Mouse (Mus musculus) adrenal gland (tissue): ENCODE results near the gene Bin2.

ENCODE experiments used
- intact Hi-C: fragments of 180-260 bp; cut with DNase I; formaldehyde crosslinking; loops from one replicate; pipeline ENCODE4 v1.15.1; 2025
- long read RNA-seq, 2 experiments: library from polyadenylated mRNA; unstranded; transcript quantifications; one replicate each; pipeline ENCODE4 v2.0.0; 2020; ENCODE audit warnings: borderline replicate concordance in 1 of 2; ENCODE audit not compliant: insufficient replicate concordance in 1 of 2

Gene Bin2
- long read RNA-seq, experiment 1, partial matches to known transcripts: 0 of 2 reads
- long read RNA-seq, experiment 1, other reads (novel, unspliced or antisense): 0 of 2 reads
- long read RNA-seq, experiment 2, partial matches to known transcripts: 2 of 3 reads
- long read RNA-seq, experiment 2, other reads (novel, unspliced or antisense): 0 of 3 reads

DNA sequence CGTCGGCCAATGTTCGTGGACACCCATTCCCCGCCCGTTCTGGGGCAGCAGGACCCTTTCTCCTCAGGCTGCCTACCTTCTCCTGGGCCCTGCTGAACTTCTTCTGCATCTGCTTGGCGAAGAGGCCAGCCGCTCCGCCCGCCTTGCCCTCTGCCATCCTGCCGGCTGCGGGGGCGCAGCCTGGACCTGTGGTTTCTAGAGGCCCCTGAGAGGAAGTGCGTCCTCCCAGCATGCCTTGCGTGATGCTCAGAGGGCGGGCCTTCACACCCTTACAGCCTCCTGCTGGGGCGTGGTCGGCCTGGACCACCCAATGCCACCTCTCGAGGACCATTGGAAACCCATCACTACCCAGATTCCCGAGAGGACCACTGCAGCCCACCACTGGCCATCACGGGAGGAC is at the start of gene Bin2:
Bin2 (minus strand) TSS at position 217 of the 400 bp plus-strand sequence.
- intact Hi-C loops: no loop called here

DNA sequence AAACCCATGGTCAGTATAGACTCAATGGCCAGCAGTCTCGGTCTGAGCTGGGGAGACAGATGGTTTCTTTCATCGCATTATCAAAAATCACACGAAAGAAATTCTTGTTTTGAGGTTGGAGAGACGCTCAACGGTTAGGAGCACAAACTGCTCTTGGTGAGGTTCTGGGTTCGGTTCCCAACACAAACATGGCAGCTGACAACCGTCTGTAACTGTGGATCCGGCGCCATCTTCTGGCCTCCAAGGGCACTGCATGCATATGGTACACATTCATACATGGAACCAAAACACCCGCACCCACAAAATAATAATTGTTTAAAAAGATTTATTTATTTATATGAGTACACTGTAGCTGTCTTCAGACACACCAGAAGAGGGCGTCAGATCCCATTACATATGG is 49.2 kb upstream of the Bin2 start:
- intact Hi-C loops: no loop called here

DNA sequence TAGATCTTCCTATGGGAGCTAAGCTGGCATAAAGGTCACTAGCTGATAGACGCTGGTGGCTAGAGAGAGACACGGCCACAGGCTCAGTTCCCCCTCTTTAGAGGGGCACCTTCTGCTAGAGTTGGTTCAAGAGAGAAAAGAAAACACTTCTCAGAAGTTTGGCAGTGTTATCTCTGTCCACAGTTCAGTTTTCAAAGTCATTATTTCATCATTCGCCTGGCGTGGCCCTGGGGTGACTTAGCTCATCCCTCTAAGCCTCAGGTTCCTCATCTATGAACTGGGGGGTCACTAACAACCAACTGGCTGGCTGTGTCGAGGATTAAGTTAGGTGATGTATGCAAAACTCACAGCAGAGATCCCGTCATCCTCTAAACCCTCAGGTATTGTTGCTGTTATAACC is 48.6 kb upstream of the Bin2 start:
- intact Hi-C loops: no loop called here

DNA sequence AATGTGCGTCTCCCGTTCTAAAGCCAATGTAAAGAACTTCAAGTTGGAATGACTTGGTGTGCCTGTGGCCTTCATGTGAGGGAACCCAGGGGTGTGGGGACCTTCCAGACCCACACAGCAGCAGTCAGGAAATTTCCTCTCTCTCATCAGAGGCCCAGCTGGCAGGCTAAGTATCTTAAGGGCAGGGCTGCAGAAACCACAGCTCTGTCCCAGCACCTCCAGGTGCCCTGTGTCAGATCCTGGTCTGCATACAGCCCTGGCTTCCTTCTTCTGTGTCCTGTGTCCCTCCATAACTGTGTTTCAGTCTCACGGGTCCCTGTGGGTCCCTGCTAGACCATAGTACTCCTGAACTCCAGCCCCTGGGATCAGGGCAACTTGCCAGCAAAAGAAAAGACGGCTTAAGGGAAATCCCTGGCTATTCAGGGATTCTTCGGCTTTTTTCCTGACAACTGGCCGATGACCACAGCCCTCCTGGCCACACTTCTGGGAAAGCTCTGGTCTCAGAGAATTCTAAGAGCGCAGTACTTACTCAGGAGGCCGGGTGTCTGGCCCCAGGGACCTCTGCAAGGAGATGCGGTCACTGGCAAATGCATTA is 46.1 kb upstream of the Bin2 start:
- intact Hi-C loops: no loop called here

DNA sequence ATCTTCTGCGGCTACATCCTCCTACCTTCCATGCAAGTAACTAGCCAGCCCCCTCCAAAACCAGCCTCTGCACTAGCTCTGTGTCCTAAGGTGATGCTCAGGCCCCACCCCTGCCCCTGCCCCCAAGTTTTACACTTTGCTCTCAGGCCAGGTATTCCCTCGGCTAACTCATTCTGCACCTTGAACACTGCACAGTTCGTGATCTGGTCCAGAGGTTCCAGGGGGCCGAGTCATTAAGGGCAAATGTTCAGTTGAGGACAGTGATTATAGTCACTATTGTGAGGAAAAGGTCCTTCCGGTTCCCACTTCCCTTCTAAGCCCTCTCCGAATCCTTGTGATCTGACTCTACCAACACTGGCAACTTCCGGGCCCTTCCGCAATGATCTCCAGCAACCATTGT is 45.1 kb upstream of the Bin2 start:
- intact Hi-C loops: no loop called here

DNA sequence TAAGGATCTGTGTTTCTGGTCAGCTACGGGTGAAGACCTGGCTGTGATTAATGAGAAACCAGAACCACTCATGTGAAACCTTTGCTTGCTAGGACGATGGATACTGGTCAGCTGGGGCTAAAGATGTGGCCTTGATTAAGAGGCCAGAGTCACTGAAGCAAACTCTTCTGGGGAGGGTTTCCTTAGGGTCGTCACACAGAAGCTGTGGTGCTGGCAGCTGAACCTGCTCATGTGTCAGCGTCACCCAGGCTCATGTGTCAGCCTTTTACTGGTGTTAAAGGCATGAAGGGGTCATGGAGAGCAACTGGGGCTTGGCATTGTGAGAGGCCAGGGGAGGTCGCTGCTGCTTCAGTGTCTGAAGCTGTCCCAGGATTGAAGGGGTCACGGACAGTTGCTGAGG is 41.5 kb upstream of the Bin2 start:
- intact Hi-C loops: no loop called here

DNA sequence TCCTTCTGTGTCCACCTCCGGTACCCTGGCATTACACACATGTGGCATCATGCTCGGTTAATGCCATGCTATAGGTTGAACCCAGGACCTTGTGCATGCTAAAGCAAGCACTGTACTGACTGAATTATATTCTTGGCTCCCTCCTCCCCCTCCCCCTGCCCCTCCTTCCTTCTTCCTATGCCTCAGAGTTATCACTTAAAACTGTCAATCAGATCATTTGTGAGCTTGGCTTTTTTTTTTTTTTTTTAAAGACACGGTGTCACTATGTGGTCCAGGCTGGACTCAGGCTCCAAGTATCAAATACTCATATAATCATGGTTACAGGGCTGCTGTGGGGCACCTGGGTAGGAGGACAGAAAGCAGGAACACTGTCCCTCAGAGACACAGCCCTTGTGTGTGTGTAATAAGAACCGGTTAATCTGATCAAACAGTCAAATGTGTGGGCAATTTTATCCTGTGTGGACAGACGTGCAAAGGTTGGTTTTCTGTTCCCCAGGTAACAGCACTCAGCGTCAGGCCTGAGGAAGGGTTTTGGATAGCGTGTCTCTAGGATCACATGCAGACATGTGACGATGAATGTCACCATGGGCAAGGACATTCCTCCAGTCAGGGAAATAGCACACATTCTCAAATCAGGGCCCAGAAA is 39.2 kb upstream of the Bin2 start:
- intact Hi-C loops: no loop called here

DNA sequence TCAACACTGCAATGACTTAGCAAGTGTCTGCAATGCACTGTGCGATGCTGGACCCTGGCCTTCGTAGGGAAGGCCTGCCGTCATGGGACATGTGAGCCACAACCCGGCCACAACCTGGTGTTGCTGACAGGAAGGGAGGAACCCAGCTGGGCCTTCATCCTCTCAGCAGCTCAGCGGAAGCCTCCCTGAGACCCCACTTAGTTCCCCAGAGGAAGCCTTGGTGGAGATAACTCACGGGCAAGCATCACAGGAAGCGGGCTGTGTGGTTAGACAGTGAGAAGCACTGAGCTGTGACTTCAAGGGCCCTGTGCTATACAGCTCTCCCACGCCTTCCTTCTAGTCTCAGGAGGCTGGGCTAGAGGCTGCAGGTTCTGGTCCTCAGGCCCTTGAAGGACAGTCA is 36.9 kb upstream of the Bin2 start:
- intact Hi-C loops: no loop called here

DNA sequence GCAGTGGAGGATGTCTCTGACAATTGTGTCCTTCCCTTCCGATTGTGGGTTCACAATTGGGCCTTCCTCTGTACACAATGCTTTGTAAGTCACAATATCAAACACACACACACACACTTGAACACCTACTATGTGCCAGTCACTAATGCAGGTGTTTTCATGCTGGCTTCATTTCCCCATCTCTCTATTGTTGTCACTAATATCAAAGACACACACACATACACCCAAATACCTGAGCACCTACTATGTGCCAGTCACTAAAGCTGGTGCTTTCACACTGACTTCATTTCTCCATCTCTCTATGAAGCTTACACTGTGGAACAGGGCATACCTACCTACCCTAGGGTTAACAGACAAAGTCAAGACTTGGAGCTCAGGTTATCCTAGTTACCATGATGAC is 36.0 kb upstream of the Bin2 start:
- intact Hi-C loops: no loop called here

DNA sequence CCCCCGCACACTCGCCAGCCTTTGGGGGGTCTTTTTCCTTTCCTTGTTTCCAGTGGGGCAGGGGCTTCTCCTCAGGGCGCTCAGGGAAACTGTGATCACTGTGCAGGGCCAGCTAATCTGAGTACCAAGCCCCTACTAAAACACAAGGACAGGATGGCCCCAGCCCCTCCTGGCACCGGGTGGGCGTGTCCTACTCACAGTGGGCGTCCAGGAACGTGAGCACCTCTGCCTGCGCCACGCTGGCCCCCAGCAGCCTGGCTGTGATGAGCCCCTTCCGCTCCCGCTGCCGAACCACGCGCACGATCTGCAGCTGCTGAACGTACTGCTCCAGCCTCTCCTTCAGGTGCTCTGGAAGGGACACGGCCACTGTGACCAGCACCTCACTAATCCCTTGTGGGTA is 34.6 kb upstream of the Bin2 start:
- intact Hi-C loops: no loop called here

DNA sequence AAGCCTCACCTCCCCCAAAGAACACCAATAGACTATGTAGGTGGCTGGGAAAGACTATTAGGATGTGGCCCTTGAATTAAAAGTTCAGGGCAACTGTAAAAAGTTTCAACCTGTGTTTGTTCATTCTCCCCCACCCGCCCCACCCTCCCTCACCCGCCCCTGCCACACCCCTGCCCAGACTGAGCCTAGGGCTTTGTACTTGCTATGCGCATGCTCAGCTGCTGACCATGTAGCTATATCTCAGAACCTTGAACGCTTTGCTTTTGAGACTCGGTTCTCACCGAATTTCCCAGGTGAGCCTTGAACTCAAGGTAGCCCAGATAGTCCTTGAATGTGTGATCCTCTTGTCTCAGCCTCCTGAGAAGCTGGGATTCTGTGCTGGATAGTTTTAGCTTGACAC is 32.5 kb upstream of the Bin2 start:
- intact Hi-C loops: no loop called here

DNA sequence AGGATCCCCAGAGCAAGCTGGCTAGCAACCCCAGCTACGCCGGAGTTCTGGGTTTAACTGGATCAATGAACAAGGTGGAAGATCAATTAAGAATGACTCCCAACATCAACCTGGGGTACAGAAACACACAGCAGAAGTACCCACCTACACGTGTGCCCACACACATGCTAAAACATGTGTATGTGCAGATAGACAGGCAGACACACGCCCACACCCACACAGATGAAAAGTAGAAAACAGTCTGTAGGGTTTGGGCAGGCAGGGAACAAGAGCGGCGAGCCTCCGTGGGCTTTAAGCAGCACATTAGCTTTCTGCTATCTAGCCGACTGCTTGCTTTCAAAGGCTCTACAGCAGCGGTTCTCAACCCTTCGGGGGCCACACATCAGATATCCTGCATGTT is 31.8 kb upstream of the Bin2 start:
- intact Hi-C loops: no loop called here

DNA sequence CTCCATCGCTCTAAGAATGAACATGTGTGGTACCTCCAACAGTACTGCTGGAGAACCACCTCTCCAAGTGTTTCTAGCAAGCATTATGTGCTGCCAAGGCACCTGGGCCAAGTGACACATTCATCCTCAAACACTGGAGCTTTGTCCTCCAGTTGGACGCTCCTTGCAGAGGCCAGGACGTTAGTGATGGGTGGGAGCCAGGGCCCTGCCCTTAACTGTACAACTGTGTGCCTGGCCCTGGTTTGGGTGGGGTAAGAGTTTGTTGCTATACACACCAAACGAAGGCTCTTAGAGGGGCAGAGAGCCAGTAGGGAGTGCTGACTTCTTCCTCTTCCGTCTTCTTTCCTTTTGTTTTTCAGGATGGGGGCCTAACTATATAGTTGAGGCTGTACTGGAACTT is 31.1 kb upstream of the Bin2 start:
- intact Hi-C loops: no loop called here

DNA sequence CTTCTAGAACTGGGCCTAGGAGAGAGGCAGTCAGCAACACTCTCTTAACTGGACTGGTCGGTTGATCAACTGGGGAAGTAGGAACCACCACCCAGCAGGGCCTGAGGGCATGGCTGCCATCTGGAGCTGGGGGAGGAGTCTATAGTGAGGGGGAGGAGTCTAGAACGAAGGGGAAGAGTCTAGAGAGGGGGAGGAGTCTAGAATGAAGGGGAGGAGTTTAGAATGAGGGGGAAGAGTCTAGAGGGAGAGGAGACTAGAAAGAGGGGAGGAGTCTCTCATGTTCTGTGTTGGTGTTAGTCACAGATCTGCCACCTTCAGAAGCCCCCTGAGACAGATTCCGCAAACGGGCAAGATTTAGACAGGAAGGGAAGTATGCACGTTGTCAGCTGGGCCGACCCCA is 30.0 kb upstream of the Bin2 start:
- intact Hi-C loops: no loop called here

DNA sequence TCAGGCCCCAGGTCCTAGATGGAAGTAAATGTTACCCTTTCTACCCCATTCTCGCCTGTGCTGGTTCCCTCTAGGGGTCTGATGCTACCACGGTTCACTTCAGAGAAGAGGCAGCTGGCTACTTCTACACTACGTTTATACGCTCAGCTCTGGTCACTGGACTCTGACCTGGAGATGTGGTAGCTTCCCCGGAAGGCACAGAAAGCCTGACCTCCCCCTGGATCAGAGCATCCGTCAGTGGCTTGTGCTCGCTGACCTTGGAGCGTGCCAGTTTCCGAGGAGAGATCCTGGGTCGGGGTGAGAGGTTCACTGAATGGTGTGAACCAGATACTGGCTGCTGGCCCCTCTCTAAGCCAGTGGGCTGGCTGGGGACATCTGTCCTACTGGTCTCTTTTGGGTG is 28.7 kb upstream of the Bin2 start:
- intact Hi-C loops: no loop called here

DNA sequence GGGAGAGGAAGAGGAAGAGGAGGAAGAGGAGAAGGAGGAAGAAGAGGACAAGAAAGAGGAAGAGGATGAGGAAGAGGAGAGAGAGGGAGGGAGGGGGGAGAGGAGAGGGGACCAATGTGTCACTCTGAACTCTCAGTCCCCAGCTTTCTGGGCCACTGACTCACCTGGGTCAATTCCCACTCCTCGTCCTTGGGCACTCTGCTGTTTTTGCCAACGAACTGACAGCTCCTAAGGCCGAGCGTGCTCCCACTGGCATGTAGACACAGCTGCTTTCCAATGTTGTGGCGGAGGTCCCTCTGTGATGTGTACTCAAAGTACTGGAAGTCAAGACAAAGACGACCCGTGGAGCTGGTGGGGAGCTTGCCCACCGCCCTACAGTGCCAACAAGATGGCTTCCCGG is 25.1 kb upstream of the Bin2 start:
- intact Hi-C loops: no loop called here

DNA sequence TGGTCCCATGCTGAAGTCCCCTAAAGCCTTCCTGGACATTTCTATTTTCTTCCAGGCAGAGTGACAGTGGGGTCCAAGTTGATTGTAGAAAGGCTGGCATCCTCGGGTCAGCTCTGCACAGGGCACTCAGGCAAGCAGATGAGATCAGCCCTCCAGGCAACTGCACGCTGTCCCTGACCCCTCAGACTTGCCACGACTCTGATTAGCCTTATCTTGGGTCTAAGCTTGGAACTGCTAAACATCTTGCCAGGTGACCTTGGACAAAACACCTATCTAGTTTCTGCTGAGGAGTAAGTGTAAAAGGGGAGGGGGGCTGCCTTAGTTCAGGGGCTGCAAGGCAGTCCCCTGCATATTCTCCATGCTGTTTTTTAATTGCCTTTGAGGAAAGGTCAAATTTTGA is 22.6 kb upstream of the Bin2 start:
- intact Hi-C loops: no loop called here

DNA sequence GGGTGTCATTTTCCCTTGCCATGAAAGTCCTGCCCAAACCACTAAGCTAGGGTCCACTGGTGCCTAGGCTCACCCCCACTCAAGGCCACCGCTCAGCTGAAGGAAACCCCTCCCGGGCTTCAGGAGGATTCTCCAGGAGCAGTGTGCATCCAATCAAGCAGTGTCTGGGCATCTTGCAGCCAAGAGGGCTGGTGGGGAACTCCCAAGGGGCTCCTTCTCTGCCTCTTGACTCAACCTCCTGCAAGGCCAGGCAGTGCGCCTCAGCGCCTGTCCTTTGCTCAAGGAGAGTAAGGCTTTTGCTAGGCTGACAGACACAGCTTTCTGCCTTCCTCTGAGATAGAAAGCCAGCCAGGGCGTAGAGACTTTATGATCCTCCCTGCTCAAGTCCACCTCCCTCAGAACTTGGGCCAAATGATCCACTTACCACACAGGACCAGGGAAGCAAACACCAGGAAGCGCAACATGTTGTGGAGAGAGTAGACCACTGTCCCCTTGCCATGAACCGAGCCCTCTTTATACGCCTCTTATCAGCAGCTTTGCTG is 18.1 kb upstream of the Bin2 start, which contains the start of gene Cela1:
Cela1 (minus strand) TSS at position 492 of the 542 bp plus-strand sequence.
- intact Hi-C loops: loop anchor here (10.0 kb wide), 1 partner anchor 153 kb away; no protein-coding TSS in a partner anchor

DNA sequence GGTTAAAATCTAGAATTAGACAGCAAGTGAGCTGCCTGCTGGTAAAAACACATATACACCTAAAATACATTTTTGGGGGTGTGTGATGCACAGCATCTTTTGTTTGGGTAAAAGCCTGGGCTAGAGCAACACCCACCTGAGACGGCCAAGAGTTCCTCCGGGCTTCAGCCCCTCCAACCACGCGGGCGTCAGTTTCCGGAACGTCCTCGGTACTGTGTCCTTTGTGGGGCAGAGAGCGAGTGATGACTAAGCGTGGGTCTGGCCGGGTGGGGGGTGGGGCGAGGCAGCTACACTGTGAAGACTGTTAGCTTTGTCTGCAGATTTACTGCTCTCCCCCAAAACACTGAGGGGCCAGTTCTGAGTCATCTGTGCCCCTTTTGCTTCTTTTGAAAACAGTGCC is 17.6 kb upstream of the Bin2 start:
- intact Hi-C loops: loop anchor here (10.0 kb wide), 1 partner anchor 152 kb away; no protein-coding TSS in a partner anchor

DNA sequence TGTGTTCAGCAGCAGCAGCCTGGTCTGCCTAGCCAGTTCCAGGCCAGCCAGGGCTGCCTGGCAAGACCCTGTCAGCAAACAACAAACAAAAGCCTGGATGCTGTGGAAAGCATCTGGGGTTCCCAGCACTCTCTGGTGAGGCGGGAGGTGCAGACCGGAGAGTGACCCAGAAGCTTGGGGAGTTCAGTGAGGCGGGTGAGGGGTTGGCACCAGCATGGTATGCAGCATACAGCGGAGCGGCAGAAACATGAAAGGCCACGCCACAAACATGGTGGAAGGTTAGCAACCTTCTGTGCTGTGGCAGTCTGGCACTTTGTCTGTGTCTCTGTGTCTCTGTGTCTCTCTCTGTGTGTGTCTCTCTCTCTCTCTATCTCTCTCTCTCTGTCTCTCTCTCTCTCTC is 17.1 kb upstream of the Bin2 start:
- intact Hi-C loops: loop anchor here (10.0 kb wide), 1 partner anchor 152 kb away; no protein-coding TSS in a partner anchor

DNA sequence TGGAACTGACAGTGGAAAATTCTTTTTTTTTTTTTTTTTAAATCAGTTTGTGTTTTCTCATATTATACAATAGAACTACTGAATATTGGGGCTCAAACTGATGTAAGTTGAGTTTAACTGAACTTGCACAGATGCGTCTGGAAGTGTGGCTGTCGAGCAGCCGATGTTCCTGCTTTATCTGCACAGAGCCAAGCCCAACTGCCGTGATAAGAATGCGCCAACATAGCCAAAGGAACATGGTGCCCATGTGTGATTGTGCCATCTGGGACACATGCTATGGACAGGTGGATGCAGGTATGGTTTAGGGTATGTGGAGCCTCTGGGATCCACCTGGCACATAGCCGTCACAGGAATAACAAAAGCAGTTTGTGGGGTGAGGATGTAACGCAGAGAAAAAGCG is 16.5 kb upstream of the Bin2 start:
- intact Hi-C loops: loop anchor here (10.0 kb wide), 1 partner anchor 151 kb away; no protein-coding TSS in a partner anchor

DNA sequence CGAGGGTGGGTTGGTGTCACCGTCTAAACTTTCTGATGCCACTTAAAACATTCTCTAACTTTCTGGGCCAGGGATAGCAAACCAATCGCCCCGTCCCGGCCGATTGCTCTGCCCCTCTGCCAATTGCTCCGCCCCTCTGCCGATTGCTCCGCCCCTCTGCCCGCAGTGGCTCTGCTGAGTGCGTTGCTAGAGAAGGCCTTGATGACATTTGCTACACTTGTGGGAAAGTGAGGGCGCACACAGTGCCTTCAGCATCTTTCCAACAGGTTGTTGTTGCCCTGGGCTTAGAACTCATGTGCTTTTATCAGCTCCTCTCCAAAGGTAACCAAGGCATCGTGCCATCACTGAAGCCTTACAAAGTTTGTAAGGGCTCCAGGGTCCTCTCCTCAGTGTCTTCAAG is 15.9 kb upstream of the Bin2 start:
- intact Hi-C loops: loop anchor here (10.0 kb wide), 1 partner anchor 150 kb away; no protein-coding TSS in a partner anchor
